Mouse (Mus musculus) forebrain, embryonic 13.5 days (tissue): ENCODE data around the gene Exd2. TPM values are rescaled to one million over a fixed set of nuclear protein-coding genes. Genes with fewer than 3 reads are reported as not detected.

Experiments used
- ATAC-seq: fragments of 200-750 bp; cut with Nextera tagmentation; 2 replicates; pipeline ENCODE4 v1.8.0; 2017
- H3K27ac ChIP-seq: fragments of 300-500 bp; sonication (generic); 2 replicates; pipeline ENCODE4 v1.5.1; 2015; ENCODE audit warnings: inconsistent platforms, mild to moderate bottlenecking, moderate library complexity
- H3K27me3 ChIP-seq: fragments of 300-500 bp; sonication (generic); 2 replicates; pipeline ENCODE4 v1.6.1; 2015; ENCODE audit warnings: mild to moderate bottlenecking, inconsistent platforms
- H3K36me3 ChIP-seq: fragments of 300-500 bp; sonication (generic); 2 replicates; pipeline ENCODE4 v1.6.1; 2015; ENCODE audit warnings: mild to moderate bottlenecking, inconsistent platforms; ENCODE audit not compliant: poor library complexity, severe bottlenecking
- H3K4me1 ChIP-seq: fragments of 300-500 bp; sonication (generic); 2 replicates; pipeline ENCODE4 v1.6.1; 2015; ENCODE audit warnings: inconsistent platforms
- H3K4me2 ChIP-seq: fragments of 300-500 bp; sonication (generic); 2 replicates; pipeline ENCODE4 v1.6.1; 2015; ENCODE audit warnings: inconsistent platforms, mild to moderate bottlenecking, moderate library complexity
- H3K4me3 ChIP-seq: fragments of 300-500 bp; sonication (generic); 2 replicates; pipeline ENCODE4 v1.5.1; 2015; ENCODE audit warnings: mild to moderate bottlenecking, inconsistent platforms
- H3K9ac ChIP-seq: fragments of 300-500 bp; sonication (generic); 2 replicates; pipeline ENCODE4 v1.6.1; 2015; ENCODE audit warnings: mild to moderate bottlenecking, inconsistent platforms
- H3K9me3 ChIP-seq: fragments of 300-500 bp; sonication (generic); replicated peaks from 2 replicates; pipeline ENCODE4 v1.6.1; 2016; ENCODE audit warnings: inconsistent platforms
- WGBS: fragments of 180-500 bp; shearing (Covaris S2); methylation state at CpG from one replicate; pipeline ENCODE4 v1.1.7; 2015; 5-methylcytosine and 5-hydroxymethylcytosine counted together
- polyA plus RNA-seq: library from polyadenylated mRNA; unstranded; fragments of >200 nt; fragmentation: Nextera tagmentation; extraction: Ambion mirVana; gene quantifications from 2 replicates; pipeline ENCODE4 v1.2.1, GENCODE M21; 2015

Exd2 gene
- 52.6 and 53.8 TPM in 2 replicates for polyA plus RNA-seq

- Histone ChIP-seq H3K4me2 (peak within 1 kb of the TSS; percentile 90), H3K4me1 (peaks cover 9% of the 10 kb centered on the region), H3K36me3 (no peaks in the 10 kb centered on the region), H3K9me3 (no peaks in the 10 kb centered on the region), H3K4me3 (peak within 1 kb of the TSS; percentile 93), H3K9ac (peak within 1 kb of the TSS; percentile 88), H3K27ac (peak within 1 kb of the TSS; percentile 75), H3K27me3 (no peaks in the 10 kb centered on the region)
- ATAC-seq = peak; percentile 98
- under 1% methylated on average over 41 of the region's 45 CpGs for WGBS
Observed at GRCm38 (mm10) chr12:80462942-80463651, at the start of gene Exd2. Exd2 (plus strand) TSS chr12:80463095.

- no peak overlapping the region for H3K9ac ChIP-seq
- H3K4me2 ChIP-seq = no peak overlapping the region
- no peak overlapping the region for H3K4me3 ChIP-seq
- H3K9me3 ChIP-seq = peaks cover 15% of the 10 kb centered on the region
- WGBS = 89% methylated on average over 2 of the region's 2 CpGs
- no peak overlapping the region for H3K27ac ChIP-seq
- H3K27me3 ChIP-seq = no peaks in the 10 kb centered on the region
- peaks cover 37% of the 10 kb centered on the region for H3K36me3 ChIP-seq
- H3K4me1 ChIP-seq = no peaks in the 10 kb centered on the region
- ATAC-seq = no peak
Observed at GRCm38 (mm10) chr12:80415100-80415499, 47.8 kb upstream of the Exd2 start.

DNA sequence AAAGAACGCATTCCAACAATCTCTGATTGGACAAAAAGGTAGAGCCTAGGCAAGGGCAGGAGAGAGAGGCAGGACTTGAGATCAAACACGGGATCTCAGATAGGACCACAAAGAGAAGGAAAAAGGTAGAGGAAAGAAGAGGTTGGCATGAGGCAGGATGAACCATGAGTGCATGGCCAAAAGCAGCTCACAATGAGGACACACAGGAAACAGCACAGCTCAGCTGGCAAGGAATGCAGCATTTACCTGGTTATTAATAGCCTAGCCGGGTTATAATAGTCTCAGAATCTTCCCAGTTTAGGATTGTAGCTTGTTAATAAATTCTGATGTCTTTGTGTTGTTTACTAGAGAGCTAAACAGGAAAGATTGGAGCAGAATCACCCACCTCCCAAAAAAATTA is 35.2 kb upstream of the Exd2 start:
- no peaks in the 10 kb centered on the region for H3K4me1 ChIP-seq
- no peak for ATAC-seq

GRCm38 (mm10) chr12:80433266-80433665 is 29.6 kb upstream of the Exd2 start:
- Histone ChIP-seq H3K27ac (no peak overlapping the region), H3K27me3 (no peaks in the 10 kb centered on the region), H3K4me1 (peaks cover 13% of the 10 kb centered on the region), H3K4me2 (no peak overlapping the region), H3K4me3 (no peak overlapping the region), H3K36me3 (peaks cover 9% of the 10 kb centered on the region; the same call in 1 of the 2 replicates), H3K9me3 (no peaks in the 10 kb centered on the region), H3K9ac (no peak overlapping the region)
- ATAC-seq = no peak
- WGBS = 74% methylated on average over 4 of the region's 4 CpGs

More for the DNA sequence above, 35.2 kb upstream of the Exd2 start:
- H3K4me2 ChIP-seq = no peak overlapping the region
- 95% methylated on average over 3 of the region's 3 CpGs for WGBS
- no peaks in the 10 kb centered on the region for H3K27me3 ChIP-seq
- no peak overlapping the region for H3K4me3 ChIP-seq
- H3K9me3 ChIP-seq = peaks cover 3% of the 10 kb centered on the region; the same call in 1 of the 2 replicates
- peaks cover 21% of the 10 kb centered on the region; the same call in 1 of the 2 replicates for H3K36me3 ChIP-seq
- H3K9ac ChIP-seq = no peak overlapping the region
- no peak overlapping the region for H3K27ac ChIP-seq

DNA sequence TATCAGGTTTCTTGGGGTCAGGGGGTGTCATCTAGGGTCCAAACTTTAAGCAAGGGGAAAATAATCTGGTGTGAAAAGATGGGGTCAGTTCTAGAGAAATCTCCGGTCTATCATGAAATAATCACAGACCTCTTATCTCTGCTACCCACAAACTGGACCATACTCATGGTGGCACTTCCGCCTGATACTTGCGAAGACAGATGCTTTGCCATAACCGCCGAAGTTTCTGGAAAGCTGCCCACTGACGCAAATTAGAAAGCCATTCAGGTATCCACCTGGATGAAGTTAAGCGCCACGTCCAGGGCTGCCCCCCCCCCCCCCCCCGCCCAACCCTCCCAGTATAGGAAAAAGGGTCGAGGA is 28.3 kb upstream of the Exd2 start:
- Histone ChIP-seq H3K9me3 (no peaks in the 10 kb centered on the region), H3K4me3 (peak overlapping the region; percentile 93), H3K27ac (peak overlapping the region; percentile 96), H3K9ac (peak overlapping the region; percentile 94), H3K27me3 (no peaks in the 10 kb centered on the region), H3K4me2 (peak overlapping the region; percentile 75), H3K36me3 (0 out of 2 replicates have a peak, but pooled peaks cover 4% of the 10 kb centered on the region), H3K4me1 (peaks cover 13% of the 10 kb centered on the region)
- no peak for ATAC-seq
- 5% methylated on average over 10 of the region's 10 CpGs for whole genome bisulfite sequencing

DNA sequence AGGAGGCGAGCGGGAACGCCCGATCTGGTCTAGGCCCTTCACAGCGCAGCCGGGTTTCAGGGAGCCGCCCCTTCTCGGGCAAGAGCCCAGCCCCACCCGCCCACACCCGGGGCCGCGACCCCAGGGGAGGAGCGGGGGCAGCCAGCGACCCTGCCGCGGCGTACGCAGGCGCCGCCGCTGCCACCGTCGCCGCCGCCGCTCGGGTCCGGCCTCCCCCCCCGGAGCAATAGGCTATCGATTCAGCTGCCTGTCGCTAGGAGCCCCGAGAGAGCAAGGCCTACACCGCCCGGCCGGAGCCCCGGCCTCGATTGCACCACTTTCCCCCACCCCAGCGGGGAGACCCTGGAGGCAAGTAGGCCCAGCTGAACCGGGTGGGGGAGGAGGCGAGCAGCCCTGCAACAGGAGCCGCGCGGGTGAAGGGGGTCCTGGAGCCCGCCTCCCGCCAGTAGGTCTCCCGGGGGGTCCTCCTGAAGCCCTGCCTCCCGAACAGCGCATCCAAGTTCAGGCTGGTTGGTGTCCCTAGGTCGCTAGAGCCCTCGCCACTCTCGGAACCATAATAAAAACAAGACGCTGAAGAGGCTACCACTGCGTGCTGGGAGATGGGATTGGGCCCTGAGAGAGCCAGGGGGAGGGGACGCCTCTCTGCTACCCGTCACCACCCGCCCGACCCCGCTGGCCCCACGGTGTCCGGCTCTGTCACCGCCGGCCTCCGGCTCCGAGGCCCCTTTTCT is 27.8 kb upstream of the Exd2 start:
- ATAC-seq = peak; percentile 76
- 0 out of 2 replicates have a peak, but pooled peaks cover 4% of the 10 kb centered on the region for H3K36me3 ChIP-seq
- H3K4me1 ChIP-seq = peaks cover 13% of the 10 kb centered on the region
- WGBS = under 1% methylated on average over 42 of the region's 64 CpGs
- peak overlapping the region; percentile 93 for H3K4me3 ChIP-seq
- peak overlapping the region; percentile 96 for H3K27ac ChIP-seq
- H3K27me3 ChIP-seq = no peaks in the 10 kb centered on the region
- no peaks in the 10 kb centered on the region for H3K9me3 ChIP-seq
- peak overlapping the region; percentile 75 for H3K4me2 ChIP-seq
- peak overlapping the region; percentile 94 for H3K9ac ChIP-seq

DNA sequence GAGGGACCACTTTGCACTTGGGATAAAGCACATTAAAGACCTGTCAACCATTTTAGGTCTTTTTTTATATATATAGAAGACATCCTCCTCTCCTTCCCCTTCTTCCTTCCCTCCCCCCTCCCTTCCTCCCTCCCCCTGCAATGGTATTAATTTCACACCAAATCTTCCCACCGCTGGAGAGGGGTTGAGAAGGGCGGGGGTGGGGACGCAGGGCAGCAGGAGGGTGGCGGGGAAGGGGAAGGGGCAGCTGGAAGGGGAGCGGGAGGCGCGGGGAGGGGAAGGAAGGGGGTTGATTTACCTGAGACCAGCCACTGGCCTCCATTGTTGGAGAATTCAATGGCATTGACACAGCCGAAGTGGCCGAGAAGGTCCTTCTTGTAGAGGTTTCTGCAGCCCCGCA is 27.0 kb upstream of the Exd2 start:
- H3K9me3 ChIP-seq = no peaks in the 10 kb centered on the region
- WGBS = 0% methylated on average over 9 of the region's 10 CpGs
- H3K9ac ChIP-seq = peak overlapping the region; percentile 94
- peak overlapping the region; percentile 93 for H3K4me3 ChIP-seq
- H3K36me3 ChIP-seq = 0 out of 2 replicates have a peak, but pooled peaks cover 4% of the 10 kb centered on the region
- no peaks in the 10 kb centered on the region for H3K27me3 ChIP-seq
- H3K27ac ChIP-seq = peak overlapping the region; percentile 96
- no peak; the same call in 1 of the 2 replicates for ATAC-seq
- H3K4me1 ChIP-seq = peaks cover 13% of the 10 kb centered on the region
- H3K4me2 ChIP-seq = peak overlapping the region; percentile 75

DNA sequence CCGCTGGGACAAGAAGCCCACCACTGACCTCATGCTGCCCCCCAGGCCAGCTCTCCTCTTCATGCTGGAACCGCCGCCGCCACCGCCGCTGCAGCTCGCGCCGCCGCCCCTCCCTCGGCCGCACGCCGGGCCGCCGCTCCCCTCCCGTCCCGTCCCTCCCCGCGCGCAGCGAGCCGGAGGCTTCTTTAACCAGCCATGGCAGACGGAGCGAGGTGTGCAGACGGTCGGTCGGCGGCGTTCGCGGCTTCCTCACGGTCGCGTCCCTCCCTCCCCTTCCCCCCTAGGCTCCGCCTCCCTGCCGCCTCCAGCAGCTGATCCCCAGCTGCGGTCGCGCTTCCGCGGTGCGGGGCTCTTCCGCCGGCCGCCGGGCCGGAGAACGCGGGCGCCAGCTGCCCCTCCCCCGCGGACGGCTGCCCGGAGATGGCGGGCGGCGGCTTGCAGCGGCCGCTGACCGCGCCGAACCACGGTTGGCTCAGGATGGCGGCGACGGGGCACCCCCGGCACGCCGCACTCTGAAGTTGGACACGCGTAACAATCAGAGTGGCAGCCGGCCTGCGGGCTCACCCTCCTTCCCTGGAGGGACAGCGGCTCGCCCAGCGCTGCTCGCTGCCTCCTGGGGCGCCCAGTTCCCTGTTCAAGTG is 26.4 kb upstream of the Exd2 start, which contains the start of gene Dcaf5:
Gene Dcaf5 (minus strand): TSS at position 266 of the 641 bp plus-strand sequence.
- 0 out of 2 replicates have a peak, but pooled peaks cover 4% of the 10 kb centered on the region for H3K36me3 ChIP-seq
- no peaks in the 10 kb centered on the region for H3K27me3 ChIP-seq
- H3K9me3 ChIP-seq = no peaks in the 10 kb centered on the region
- peak within 1 kb of the TSS; percentile 96 for H3K27ac ChIP-seq
- peak within 1 kb of the TSS; percentile 93 for H3K4me3 ChIP-seq
- WGBS = 0% methylated on average over 47 of the region's 79 CpGs
- H3K4me2 ChIP-seq = peak within 1 kb of the TSS; percentile 75
- ATAC-seq = peak; percentile 86
- peaks cover 13% of the 10 kb centered on the region for H3K4me1 ChIP-seq
- peak within 1 kb of the TSS; percentile 94 for H3K9ac ChIP-seq

GRCm38 (mm10) chr12:80437051-80437675 is 25.7 kb upstream of the Exd2 start:
- Histone ChIP-seq H3K4me1 (peaks cover 13% of the 10 kb centered on the region), H3K9me3 (no peaks in the 10 kb centered on the region), H3K9ac (peak overlapping the region; percentile 94), H3K4me3 (peak overlapping the region; percentile 93), H3K4me2 (peak overlapping the region; percentile 75), H3K27me3 (no peaks in the 10 kb centered on the region), H3K27ac (peak overlapping the region; percentile 96), H3K36me3 (0 out of 2 replicates have a peak, but pooled peaks cover 4% of the 10 kb centered on the region)
- no peak for ATAC-seq
- WGBS = 34% methylated on average over 4 of the region's 4 CpGs

DNA sequence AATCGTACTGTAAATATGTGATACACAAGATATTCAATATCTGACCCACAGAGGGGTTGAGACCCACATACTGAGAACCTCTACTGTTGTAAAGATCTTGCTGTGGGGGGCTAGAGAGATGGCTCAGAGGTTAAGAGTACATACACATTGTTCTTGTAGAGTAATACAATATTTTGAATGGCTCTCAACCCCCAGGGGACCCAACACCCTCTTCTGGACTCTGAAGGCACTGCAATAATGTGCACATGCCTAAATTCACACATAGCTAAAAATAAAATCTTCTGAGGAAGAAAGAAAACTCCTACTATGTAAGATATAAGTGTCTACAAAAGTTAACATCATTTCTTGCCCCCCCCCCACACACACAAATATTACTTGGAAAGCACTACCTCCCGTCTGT is 21.9 kb upstream of the Exd2 start:
- Histone ChIP-seq H3K4me2 (no peak overlapping the region), H3K27me3 (no peaks in the 10 kb centered on the region), H3K27ac (no peak overlapping the region), H3K4me3 (no peak overlapping the region), H3K4me1 (no peaks in the 10 kb centered on the region), H3K9ac (no peak overlapping the region), H3K36me3 (no peaks in the 10 kb centered on the region), H3K9me3 (no peaks in the 10 kb centered on the region)
- no peak for ATAC-seq
- 74% methylated on average over 2 of the region's 2 CpGs for WGBS

DNA sequence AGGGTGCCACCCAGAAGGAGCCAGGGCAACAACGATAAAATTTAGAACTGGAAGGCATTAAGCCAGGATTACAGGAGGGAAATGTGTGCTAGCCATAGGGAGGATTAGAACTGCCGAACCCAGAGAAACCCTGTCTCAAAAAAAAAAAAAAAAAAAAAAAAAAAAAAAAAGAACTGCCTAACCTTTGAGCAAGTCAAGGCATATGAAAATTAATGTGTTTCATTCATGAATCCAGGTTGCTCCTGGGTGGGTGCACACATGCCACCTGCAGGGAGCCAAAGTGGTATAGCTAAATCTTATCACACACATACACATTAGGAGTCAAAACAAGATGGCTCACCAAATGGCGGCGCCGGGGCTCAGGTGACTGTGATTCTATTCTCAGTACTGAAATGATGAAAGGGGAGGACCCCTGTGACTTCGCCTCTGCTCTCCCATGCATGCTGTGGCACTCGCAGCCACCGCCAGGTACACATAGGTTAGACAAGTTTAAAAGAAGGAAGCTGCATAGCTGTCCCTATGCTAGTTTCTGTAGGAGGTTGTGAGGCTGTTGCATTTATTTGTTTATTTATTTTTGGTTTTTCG is 18.3 kb upstream of the Exd2 start:
- WGBS = 89% methylated on average over 9 of the region's 9 CpGs
- ATAC-seq = no peak
- H3K4me1 ChIP-seq = no peaks in the 10 kb centered on the region
- no peak overlapping the region for H3K4me3 ChIP-seq
- no peak overlapping the region for H3K27ac ChIP-seq
- no peaks in the 10 kb centered on the region for H3K9me3 ChIP-seq
- H3K27me3 ChIP-seq = no peaks in the 10 kb centered on the region
- H3K9ac ChIP-seq = no peak overlapping the region
- H3K4me2 ChIP-seq = no peak overlapping the region
- no peaks in the 10 kb centered on the region for H3K36me3 ChIP-seq
